Mouse (Mus musculus): ENCODE data around the gene Trpv3. TPM values are rescaled to one million over a fixed set of nuclear protein-coding genes. Genes with fewer than 3 reads are reported as not detected.

Trpv3 gene
- total RNA-seq (2015; ENCODE audit: low replicate concordance) (not detected in 2 replicates), total RNA-seq (2017; ENCODE audit: low replicate concordance) (not detected in 2 replicates)

GRCm38 (mm10) chr11:73267267-73267666 is at the start of gene Trpv3:
Gene Trpv3, plus strand, starts transcription at chr11:73267388.
- ATAC-seq (replicated peaks; ENCODE audit: low FRiP score, poor library complexity, severe bottlenecking) = no peak

- no peak for ATAC-seq (replicated peaks; ENCODE audit: low FRiP score, poor library complexity, severe bottlenecking)
These were observed 47.5 kb upstream of the Trpv3 start for GRCm38 (mm10) chr11:73219671-73220070.

DNA sequence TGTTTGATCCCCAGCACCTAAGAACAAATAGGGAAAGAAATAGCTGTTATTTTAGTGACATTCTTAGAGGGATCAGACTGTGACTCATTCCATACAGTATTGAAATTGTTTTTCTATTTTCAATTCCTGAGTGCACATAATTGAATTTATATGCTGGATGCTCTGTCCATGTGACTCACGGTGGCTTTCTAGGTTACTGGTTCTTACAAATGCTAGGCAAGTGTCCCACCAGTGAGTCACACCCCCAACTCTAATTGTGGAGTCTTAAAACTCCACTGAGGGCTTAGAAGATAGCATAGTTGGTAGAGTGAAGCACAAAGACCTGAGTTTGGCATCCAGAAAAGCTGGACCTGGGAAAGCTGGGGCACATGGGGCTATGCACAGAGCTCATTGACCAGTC is 46.5 kb upstream of the Trpv3 start:
- no peak for ATAC-seq (replicated peaks; ENCODE audit: low FRiP score, poor library complexity, severe bottlenecking)

GRCm38 (mm10) chr11:73222846-73223245 is 44.3 kb upstream of the Trpv3 start:
- ATAC-seq (replicated peaks; ENCODE audit: low FRiP score, poor library complexity, severe bottlenecking) = no peak

- ATAC-seq (replicated peaks; ENCODE audit: low FRiP score, poor library complexity, severe bottlenecking) = 0 out of 2 replicates have a peak, but pooled peaks have one; percentile 19
These were observed 43.2 kb upstream of the Trpv3 start for GRCm38 (mm10) chr11:73223966-73224365.

DNA sequence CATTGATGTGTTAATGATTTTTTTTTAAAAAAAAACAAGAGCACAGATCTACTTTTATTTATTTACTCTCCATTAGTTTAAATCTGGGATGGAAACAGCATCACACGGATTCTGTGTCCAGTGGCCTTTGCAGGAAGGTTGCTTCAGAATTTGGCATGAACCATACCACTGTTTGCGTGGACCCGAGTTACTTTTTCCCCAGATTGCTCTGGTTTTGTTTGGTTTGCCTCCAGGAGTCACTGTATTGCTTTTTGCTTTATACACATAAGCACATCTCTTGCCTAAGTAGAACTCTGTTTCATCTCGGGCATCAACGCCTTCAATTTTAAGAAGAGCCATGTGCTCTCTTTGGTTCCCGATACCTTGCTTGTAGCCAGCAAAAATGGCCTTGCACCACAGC is 41.3 kb upstream of the Trpv3 start:
- ATAC-seq (replicated peaks; ENCODE audit: low FRiP score, poor library complexity, severe bottlenecking) = no peak

DNA sequence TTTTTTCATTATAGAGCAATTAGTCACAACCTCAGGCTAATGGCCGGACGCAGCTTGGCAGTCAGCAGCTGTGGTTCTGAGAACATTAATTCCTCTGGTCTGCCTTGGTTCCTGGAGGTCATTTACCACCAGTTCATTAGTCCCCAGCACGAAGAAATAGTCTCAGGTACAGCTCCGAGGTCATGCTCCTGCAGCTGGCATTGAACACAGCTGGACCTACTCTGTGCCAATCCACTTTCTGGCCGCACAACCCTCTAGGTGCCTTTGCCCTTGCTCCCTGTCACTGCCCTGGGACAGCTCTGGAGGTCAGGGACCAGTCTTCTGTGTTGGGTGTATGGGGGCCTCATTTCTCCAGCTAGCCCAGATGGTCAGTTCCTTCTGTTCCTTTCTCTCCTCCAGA is 38.3 kb upstream of the Trpv3 start:
- ATAC-seq (replicated peaks; ENCODE audit: low FRiP score, poor library complexity, severe bottlenecking) = no peak

GRCm38 (mm10) chr11:73230081-73230480 is 37.1 kb upstream of the Trpv3 start:
- no peak for ATAC-seq (replicated peaks; ENCODE audit: low FRiP score, poor library complexity, severe bottlenecking)

DNA sequence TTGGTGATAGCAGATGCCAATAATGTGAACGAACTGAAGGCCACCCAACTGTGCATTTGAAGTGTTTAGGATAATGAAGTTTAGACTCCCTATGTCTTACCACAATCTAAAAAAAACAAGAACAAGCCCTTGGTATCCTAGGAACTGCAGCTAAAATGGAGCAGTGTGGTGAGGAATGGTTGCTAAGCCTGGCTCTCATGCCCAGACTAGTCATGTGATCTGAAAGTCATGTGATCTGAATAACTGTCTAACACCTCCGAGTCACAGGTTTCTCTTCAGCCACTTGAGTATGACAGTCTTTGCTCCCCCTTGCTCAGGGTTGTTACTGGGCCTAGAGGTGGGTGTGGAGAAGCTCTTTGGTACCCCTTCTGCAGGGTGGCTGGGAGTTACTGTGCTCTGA is 34.7 kb upstream of the Trpv3 start:
- ATAC-seq (replicated peaks; ENCODE audit: low FRiP score, poor library complexity, severe bottlenecking) = no peak

GRCm38 (mm10) chr11:73233992-73234391 is 33.2 kb upstream of the Trpv3 start, which contains the start of gene Trpv1:
Gene Trpv1, plus strand, starts transcription at chr11:73234292.
- ATAC-seq (replicated peaks; ENCODE audit: low FRiP score, poor library complexity, severe bottlenecking) = no peak

DNA sequence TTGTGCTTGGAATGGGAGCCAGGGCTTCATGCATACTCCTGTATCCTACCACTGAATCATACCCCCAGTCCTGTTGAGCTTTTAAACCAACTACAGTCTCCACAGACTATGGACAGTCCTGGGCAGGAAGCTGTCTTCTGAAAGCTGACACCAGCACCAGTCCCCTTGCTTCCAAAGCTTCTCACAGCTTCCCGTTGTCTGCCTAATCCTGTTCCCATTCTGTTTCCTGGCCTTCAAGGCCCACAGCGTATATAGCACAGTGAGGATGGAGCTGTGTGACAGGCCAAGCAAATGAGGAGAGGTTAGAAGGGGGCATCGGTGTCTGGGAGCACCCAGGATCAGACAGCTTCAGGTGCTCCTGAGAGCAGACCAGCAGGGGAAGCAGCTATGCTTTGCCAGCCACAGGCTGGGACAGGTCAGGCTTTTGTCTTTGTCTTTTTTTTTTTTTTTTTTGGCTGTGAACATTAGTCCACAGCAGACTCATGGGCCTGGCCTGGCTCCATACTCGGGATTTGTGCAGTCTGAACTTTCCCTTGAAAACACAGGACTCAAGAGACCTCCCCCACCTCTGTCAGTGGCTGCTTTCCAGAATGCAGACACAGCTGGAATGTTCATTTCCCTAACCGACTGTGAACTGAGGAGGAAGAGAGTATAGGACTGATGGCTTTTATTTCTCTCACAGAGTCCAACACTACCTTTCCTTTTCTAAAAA is 31.0 kb upstream of the Trpv3 start:
- ATAC-seq (replicated peaks; ENCODE audit: low FRiP score, poor library complexity, severe bottlenecking) = no peak

DNA sequence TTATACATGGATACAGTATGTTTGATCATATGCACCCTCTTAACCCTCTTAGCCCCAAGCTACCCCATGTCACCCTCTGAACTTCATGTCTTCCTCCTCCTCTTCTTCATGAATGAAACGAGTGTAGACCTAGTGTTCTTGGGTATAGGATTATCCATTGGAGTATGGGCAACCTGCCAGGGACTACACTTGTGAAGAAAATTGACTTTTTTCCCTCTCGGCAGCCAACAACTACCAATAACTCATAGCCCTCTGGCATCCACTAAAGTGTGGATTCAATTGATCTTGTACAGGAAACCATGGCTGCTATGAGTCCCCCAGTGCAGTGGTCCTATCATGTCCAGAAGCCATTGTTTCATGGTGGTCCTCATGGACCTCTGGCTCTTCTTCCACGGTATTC is 30.5 kb upstream of the Trpv3 start:
- no peak for ATAC-seq (replicated peaks; ENCODE audit: low FRiP score, poor library complexity, severe bottlenecking)

GRCm38 (mm10) chr11:73242199-73242598 is 25.0 kb upstream of the Trpv3 start:
- no peak for ATAC-seq (replicated peaks; ENCODE audit: low FRiP score, poor library complexity, severe bottlenecking)

GRCm38 (mm10) chr11:73242777-73243176 is 24.4 kb upstream of the Trpv3 start:
- ATAC-seq (replicated peaks; ENCODE audit: low FRiP score, poor library complexity, severe bottlenecking) = no peak

- ATAC-seq (replicated peaks; ENCODE audit: low FRiP score, poor library complexity, severe bottlenecking) = no peak
These were observed 9.7 kb upstream of the Trpv3 start for GRCm38 (mm10) chr11:73257362-73257945.

GRCm38 (mm10) chr11:73258664-73259063 is 8.5 kb upstream of the Trpv3 start:
- ATAC-seq (replicated peaks; ENCODE audit: low FRiP score, poor library complexity, severe bottlenecking) = no peak

DNA sequence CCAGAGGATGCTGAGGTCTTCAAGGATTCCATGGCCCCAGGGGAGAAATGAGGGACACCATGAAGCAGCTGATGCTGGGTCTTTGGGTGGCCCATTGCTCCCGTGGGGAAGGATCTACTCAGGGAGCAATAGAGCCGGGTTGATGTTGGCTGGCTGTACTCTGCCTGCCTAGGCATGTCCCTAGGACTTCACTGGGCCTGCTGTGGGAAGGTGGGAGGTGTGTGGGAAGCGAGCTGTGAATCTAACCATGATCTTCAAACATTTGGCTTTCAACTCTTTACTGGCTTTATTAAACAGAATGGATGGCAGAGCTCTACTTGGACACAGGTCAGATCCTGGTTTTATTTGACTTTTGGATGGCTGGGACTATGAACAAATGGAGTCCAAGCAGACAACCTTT is 6.7 kb upstream of the Trpv3 start:
- ATAC-seq (replicated peaks; ENCODE audit: low FRiP score, poor library complexity, severe bottlenecking) = no peak

DNA sequence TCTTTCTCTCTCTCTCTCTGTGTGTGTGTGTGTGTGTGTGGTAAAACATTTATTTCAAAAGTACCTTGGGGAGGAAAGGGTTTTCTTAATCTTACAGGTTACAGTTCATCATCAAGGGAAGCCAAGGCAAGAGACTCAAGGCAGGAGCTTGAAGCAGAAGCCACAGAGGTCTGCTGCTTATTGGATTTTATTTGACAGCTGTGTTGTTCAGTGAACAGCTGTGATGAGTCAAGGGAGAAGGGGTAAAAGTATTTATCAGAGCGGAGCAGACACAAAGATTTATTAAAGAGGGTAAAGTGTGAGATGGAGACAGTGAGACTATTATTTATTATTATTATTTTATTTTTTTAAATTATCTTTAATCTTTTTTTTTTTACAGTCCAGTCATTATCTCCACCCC is 5.8 kb upstream of the Trpv3 start:
- no peak for ATAC-seq (replicated peaks; ENCODE audit: low FRiP score, poor library complexity, severe bottlenecking)

- ATAC-seq (replicated peaks; ENCODE audit: low FRiP score, poor library complexity, severe bottlenecking) = no peak
These were observed 7.6 kb downstream of the Trpv3 start for GRCm38 (mm10) chr11:73274821-73275220.

DNA sequence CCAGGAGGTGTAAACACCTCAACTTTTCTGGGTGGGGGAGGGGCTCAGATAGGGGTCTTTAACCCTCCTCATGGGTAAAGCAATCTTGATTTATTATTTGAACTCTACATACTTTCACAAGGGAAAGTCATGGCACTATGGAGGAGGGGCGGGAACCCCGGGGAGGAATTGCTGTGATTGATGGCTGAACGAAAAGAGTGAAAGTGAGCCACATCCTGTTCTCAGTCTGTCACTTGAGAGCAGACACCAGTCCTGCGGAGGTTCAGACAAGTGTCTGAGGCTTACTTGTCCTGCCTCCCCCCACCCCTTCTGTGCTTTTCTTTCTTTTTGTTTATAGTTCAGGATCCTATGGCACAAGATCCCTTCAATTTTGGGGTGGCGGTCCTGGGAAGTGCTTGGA is 13.5 kb downstream of the Trpv3 start:
- ATAC-seq (replicated peaks; ENCODE audit: low FRiP score, poor library complexity, severe bottlenecking) = no peak

DNA sequence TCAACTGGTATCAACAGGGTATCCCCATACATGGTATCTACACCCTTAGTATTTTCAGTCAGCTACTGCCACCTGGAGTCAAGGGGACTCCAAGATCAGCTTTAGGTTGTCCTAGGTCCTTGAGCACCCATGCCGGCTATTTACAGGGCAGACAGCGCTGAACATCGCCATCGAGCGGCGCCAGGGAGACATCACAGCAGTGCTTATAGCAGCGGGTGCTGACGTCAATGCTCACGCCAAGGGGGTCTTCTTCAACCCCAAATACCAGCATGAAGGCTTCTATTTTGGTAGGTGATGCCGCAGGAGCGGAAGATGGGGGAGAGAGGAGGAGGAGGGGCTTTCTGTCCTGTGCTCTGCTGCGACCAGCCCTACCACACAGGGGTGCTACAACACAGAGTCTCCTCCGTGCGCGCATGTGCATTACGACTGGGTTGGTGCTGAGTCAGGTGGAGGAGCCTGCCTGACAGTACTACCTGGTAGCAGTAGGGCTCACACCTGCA is 14.4 kb downstream of the Trpv3 start:
- no peak for ATAC-seq (replicated peaks; ENCODE audit: low FRiP score, poor library complexity, severe bottlenecking)

All from erythroid progenitor cell, adult 5-6 weeks (primary cell).